Mouse (Mus musculus) thymus, adult 2 months (tissue): ENCODE data around the gene Kif26a.

ENCODE experiments used
- CTCF ChIP-seq: fragments of 200-500 bp; IDR thresholded peaks from 2 replicates; pipeline ENCODE4 v1.5.1; 2012; ENCODE audit warnings: mild to moderate bottlenecking, control low read depth, low read length, moderate library complexity, borderline replicate concordance; ENCODE audit not compliant: control insufficient read depth, poor library complexity, insufficient read depth; ENCODE audit errors: extremely low read depth
- POLR2A ChIP-seq: fragments of 200-500 bp; IDR thresholded peaks from 2 replicates; pipeline ENCODE4 v1.6.1; 2012; ENCODE audit warnings: mild to moderate bottlenecking, low read length, control low read depth, moderate library complexity; ENCODE audit not compliant: control insufficient read depth, poor library complexity, insufficient read depth; ENCODE audit errors: extremely low read depth

DNA sequence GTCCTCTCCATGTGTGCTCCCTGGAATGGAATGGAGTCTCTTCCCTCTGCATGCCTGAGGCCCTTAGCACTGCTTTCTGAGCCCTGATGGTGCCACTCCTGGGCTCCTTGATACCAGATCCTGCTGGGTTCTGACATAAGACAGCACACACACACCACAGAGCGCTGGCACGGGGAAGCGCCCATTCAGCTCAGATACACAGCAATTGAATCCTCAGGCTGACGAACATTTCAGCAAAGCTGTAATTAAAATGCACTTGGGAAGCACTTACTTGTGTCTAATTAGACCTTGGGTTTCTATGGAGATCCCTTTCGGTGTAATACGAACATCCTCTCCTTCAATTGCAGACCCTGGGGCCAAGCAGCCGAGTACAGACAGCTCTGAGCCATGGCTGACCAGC is 71.0 kb downstream of the Kif26a start:
- TF ChIP-seq CTCF, result no peak
- no peak for TF ChIP-seq POLR2A
